Mouse (Mus musculus): ENCODE results near the gene Fgfr1op. TPM values are rescaled to one million over a fixed set of nuclear protein-coding genes. Genes with fewer than 3 reads are reported as not detected.

Fgfr1op gene
- polyA plus RNA-seq, 1 experiment = 3.4 TPM

- 69% methylated on average over 10 of the region's 10 CpGs for WGBS
- no peak for DNase-seq
- no peak for TF ChIP-seq CTCF (IDR thresholded peaks at IDR 0.05; ENCODE audit: insufficient read depth, low read length)
- no peak for TF ChIP-seq POLR2A (IDR thresholded peaks at IDR 0.05; ENCODE audit: borderline replicate concordance, extremely low read depth, low read depth, low read length)
- H3K4me1 ChIP-seq (ENCODE audit: control insufficient read depth, insufficient read depth, low read length) = no peaks in the 10 kb centered on the region
- no peak overlapping the region for H3K4me3 ChIP-seq (replicated peaks; ENCODE audit: extremely low read depth, low read depth, low read length)
These were observed 45.4 kb downstream of the Fgfr1op start for GRCm38 (mm10) chr17:8210675-8211074.

- TF ChIP-seq CTCF (IDR thresholded peaks at IDR 0.05; ENCODE audit: insufficient read depth, low read length) (no peak), POLR2A (IDR thresholded peaks at IDR 0.05; ENCODE audit: borderline replicate concordance, extremely low read depth, low read depth, low read length) (no peak)
- WGBS = 73% methylated on average over 6 of the region's 6 CpGs
- DNase-seq = no peak
- no peak overlapping the region for H3K4me3 ChIP-seq (replicated peaks; ENCODE audit: extremely low read depth, low read depth, low read length)
- H3K4me1 ChIP-seq (ENCODE audit: control insufficient read depth, insufficient read depth, low read length) = no peaks in the 10 kb centered on the region
These were observed 46.1 kb downstream of the Fgfr1op start for GRCm38 (mm10) chr17:8211399-8211798.

- no peak for TF ChIP-seq POLR2A (IDR thresholded peaks at IDR 0.05; ENCODE audit: borderline replicate concordance, extremely low read depth, low read depth, low read length)
- no peak for TF ChIP-seq CTCF (IDR thresholded peaks at IDR 0.05; ENCODE audit: insufficient read depth, low read length)
- 52% methylated on average over 1 of the region's 1 CpGs for WGBS
- no peaks in the 10 kb centered on the region for H3K4me1 ChIP-seq (ENCODE audit: control insufficient read depth, insufficient read depth, low read length)
- DNase-seq = no peak
- H3K4me3 ChIP-seq (replicated peaks; ENCODE audit: extremely low read depth, low read depth, low read length) = no peak overlapping the region
These were observed 49.1 kb downstream of the Fgfr1op start for GRCm38 (mm10) chr17:8214369-8214768.

GRCm38 (mm10) chr17:8215016-8215745, 49.9 kb downstream of the Fgfr1op start:
- H3K4me3 ChIP-seq (replicated peaks; ENCODE audit: extremely low read depth, low read depth, low read length) = no peak overlapping the region
- TF ChIP-seq CTCF (IDR thresholded peaks at IDR 0.05; ENCODE audit: insufficient read depth, low read length) (no peak), POLR2A (IDR thresholded peaks at IDR 0.05; ENCODE audit: borderline replicate concordance, extremely low read depth, low read depth, low read length) (no peak)
- 87% methylated on average over 12 of the region's 12 CpGs for WGBS
- no peak for DNase-seq
- no peaks in the 10 kb centered on the region for H3K4me1 ChIP-seq (ENCODE audit: control insufficient read depth, insufficient read depth, low read length)

GRCm38 (mm10) chr17:8223225-8223624, 57.9 kb downstream of the Fgfr1op start:
- no peak overlapping the region for H3K4me3 ChIP-seq (replicated peaks; ENCODE audit: extremely low read depth, low read depth, low read length)
- no peak for DNase-seq
- no peaks in the 10 kb centered on the region for H3K4me1 ChIP-seq (ENCODE audit: control insufficient read depth, insufficient read depth, low read length)
- TF ChIP-seq CTCF (IDR thresholded peaks at IDR 0.05; ENCODE audit: insufficient read depth, low read length) (no peak), POLR2A (IDR thresholded peaks at IDR 0.05; ENCODE audit: borderline replicate concordance, extremely low read depth, low read depth, low read length) (no peak)
- WGBS = 72% methylated on average over 10 of the region's 10 CpGs

GRCm38 (mm10) chr17:8224072-8224471, 58.8 kb downstream of the Fgfr1op start:
- whole genome bisulfite sequencing = 79% methylated on average over 1 of the region's 1 CpGs
- no peak overlapping the region for H3K4me3 ChIP-seq (replicated peaks; ENCODE audit: extremely low read depth, low read depth, low read length)
- no peak for DNase-seq
- no peaks in the 10 kb centered on the region for H3K4me1 ChIP-seq (ENCODE audit: control insufficient read depth, insufficient read depth, low read length)
- TF ChIP-seq POLR2A (IDR thresholded peaks at IDR 0.05; ENCODE audit: borderline replicate concordance, extremely low read depth, low read depth, low read length) = no peak
- TF ChIP-seq CTCF (IDR thresholded peaks at IDR 0.05; ENCODE audit: insufficient read depth, low read length) = no peak

GRCm38 (mm10) chr17:8225166-8225565, 59.9 kb downstream of the Fgfr1op start:
- no peak for DNase-seq

GRCm38 (mm10) chr17:8225746-8226145, 60.4 kb downstream of the Fgfr1op start:
- no peak for DNase-seq
- 69% methylated on average over 4 of the region's 4 CpGs for WGBS
- H3K4me3 ChIP-seq (replicated peaks; ENCODE audit: extremely low read depth, low read depth, low read length) = no peak overlapping the region
- no peaks in the 10 kb centered on the region for H3K4me1 ChIP-seq (ENCODE audit: control insufficient read depth, insufficient read depth, low read length)
- TF ChIP-seq POLR2A (IDR thresholded peaks at IDR 0.05; ENCODE audit: borderline replicate concordance, extremely low read depth, low read depth, low read length) (no peak), CTCF (IDR thresholded peaks at IDR 0.05; ENCODE audit: insufficient read depth, low read length) (no peak)

More at GRCm38 (mm10) chr17:8225166-8225565, 59.9 kb downstream of the Fgfr1op start:
- Histone ChIP-seq H3K4me3 (replicated peaks; ENCODE audit: extremely low read depth, low read depth, low read length) (no peak overlapping the region), H3K4me1 (ENCODE audit: control insufficient read depth, insufficient read depth, low read length) (no peaks in the 10 kb centered on the region)
- TF ChIP-seq POLR2A (IDR thresholded peaks at IDR 0.05; ENCODE audit: borderline replicate concordance, extremely low read depth, low read depth, low read length) (no peak), CTCF (IDR thresholded peaks at IDR 0.05; ENCODE audit: insufficient read depth, low read length) (no peak)
- WGBS = 89% methylated on average over 2 of the region's 2 CpGs

- Histone ChIP-seq H3K4me3 (replicated peaks; ENCODE audit: extremely low read depth, low read depth, low read length) (no peak overlapping the region), H3K4me1 (ENCODE audit: control insufficient read depth, insufficient read depth, low read length) (no peaks in the 10 kb centered on the region)
- no peak for DNase-seq
- TF ChIP-seq CTCF (IDR thresholded peaks at IDR 0.05; ENCODE audit: insufficient read depth, low read length) (no peak), POLR2A (IDR thresholded peaks at IDR 0.05; ENCODE audit: borderline replicate concordance, extremely low read depth, low read depth, low read length) (no peak)
- 46% methylated on average over 9 of the region's 9 CpGs for WGBS
These were observed 63.3 kb downstream of the Fgfr1op start for GRCm38 (mm10) chr17:8228622-8229021.

- TF ChIP-seq CTCF (IDR thresholded peaks at IDR 0.05; ENCODE audit: insufficient read depth, low read length) = no peak
- no peak for TF ChIP-seq POLR2A (IDR thresholded peaks at IDR 0.05; ENCODE audit: borderline replicate concordance, extremely low read depth, low read depth, low read length)
- Histone ChIP-seq H3K4me1 (ENCODE audit: control insufficient read depth, insufficient read depth, low read length) (no peaks in the 10 kb centered on the region), H3K4me3 (replicated peaks; ENCODE audit: extremely low read depth, low read depth, low read length) (no peak overlapping the region)
- no peak for DNase-seq
- WGBS = 78% methylated on average over 3 of the region's 3 CpGs
These were observed 64.3 kb downstream of the Fgfr1op start for GRCm38 (mm10) chr17:8229607-8230006.

All from lung, adult 2 months (tissue).